ENCODE assay signal across 36 mouse cellular contexts in the genomic region with DNA sequence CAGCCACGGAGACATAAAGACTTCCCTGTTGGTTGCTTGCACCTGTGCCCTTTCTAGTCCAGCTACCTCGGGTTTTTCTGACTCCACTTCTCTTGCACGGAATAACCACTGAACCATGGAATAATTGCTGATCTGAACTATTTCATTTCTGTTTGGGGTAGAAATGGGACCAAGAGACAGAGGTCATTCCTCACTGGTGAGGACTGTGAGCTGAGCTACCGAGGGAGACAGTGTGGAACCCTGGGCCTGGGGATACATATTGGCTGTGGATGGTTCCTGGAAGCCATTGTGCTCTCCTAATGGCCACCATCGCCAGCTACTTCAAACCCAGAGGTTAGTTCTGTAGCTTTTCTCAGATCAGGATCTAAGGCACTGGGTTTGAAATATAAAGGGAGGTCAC. TPM values are rescaled to one million over a fixed set of nuclear protein-coding genes. Genes with fewer than 3 reads are reported as not detected.
DNase-seq lines count a peak whose midpoint lies in the region; ATAC-seq and TF ChIP-seq lines count a peak whose summit lies in the region.
"Had no signal": no experiment of that assay in that cellular context is flagged by ENCODE, and none has a peak within 500 bp of the region (broad histone marks: within the 10 kb centered on the region; RNA-seq: fewer than 3 reads in every experiment).

No protein-coding gene starts in this region.

- no peak for TF ChIP-seq CTCF in midbrain, postnatal 0 days (IDR thresholded peaks at IDR 0.05)
- TF ChIP-seq CTCF in brain, embryonic 14.5 days (IDR thresholded peaks at IDR 0.05; ENCODE audit: borderline replicate concordance, extremely low read depth, insufficient read depth, insufficient read length): no peak
- no peak for TF ChIP-seq CTCF in cerebellum, adult 2 months (IDR thresholded peaks at IDR 0.05; ENCODE audit: borderline replicate concordance, insufficient read depth, low read depth, low read length)

- no peak overlapping the region for H3K4me3 ChIP-seq in forebrain, embryonic 11.5 days (ENCODE audit: low read depth, low read length)
- no peak overlapping the region for H3K4me3 ChIP-seq in forebrain, embryonic 16.5 days (replicated peaks; ENCODE audit: low read length)
- no peak overlapping the region for H3K4me3 ChIP-seq in midbrain, embryonic 11.5 days (ENCODE audit: low read depth, low read length)
- no peak overlapping the region for H3K4me3 ChIP-seq in midbrain, postnatal 0 days (ENCODE audit: low read depth, low read length)
- H3K4me3 ChIP-seq in cerebellum, adult 2 months (replicated peaks; ENCODE audit: insufficient read depth, low read depth, low read length): no peak overlapping the region
- H3K4me3 ChIP-seq: hindbrain, embryonic 13.5 days; layer of hippocampus, adult 2 months; left cerebral cortex, adult 2 months; limb, embryonic 13.5 days; lung, embryonic 15.5 days; midbrain, embryonic 12.5 days had no signal

- intact Hi-C loops in left cerebral cortex, postnatal 36 days (cut with DNase I): no loop called here

- no peak overlapping the region for H3K27ac ChIP-seq in forebrain, embryonic 11.5 days (ENCODE audit: low read depth, low read length)
- H3K27ac ChIP-seq in forebrain, embryonic 16.5 days (ENCODE audit: low read length): no peak overlapping the region
- H3K27ac ChIP-seq in midbrain, embryonic 11.5 days (ENCODE audit: low read depth, low read length): no peak overlapping the region
- H3K27ac ChIP-seq in midbrain, postnatal 0 days (ENCODE audit: low read depth, low read length): no peak overlapping the region
- no peak overlapping the region for H3K27ac ChIP-seq in cerebellum, adult 2 months (ENCODE audit: insufficient read depth, low read length)
- H3K27ac ChIP-seq: heart, embryonic 13.5 days; hindbrain, embryonic 13.5 days; layer of hippocampus, adult 2 months; left cerebral cortex, adult 2 months; limb, embryonic 13.5 days; lung, embryonic 15.5 days; midbrain, embryonic 12.5 days; stomach, postnatal 0 days had no signal

- no peaks in the 10 kb centered on the region for H3K9me3 ChIP-seq in forebrain, embryonic 11.5 days (ENCODE audit: control insufficient read depth, low read length)
- H3K9me3 ChIP-seq in forebrain, embryonic 16.5 days (ENCODE audit: control insufficient read depth, low read length): no peaks in the 10 kb centered on the region
- H3K9me3 ChIP-seq in midbrain, embryonic 11.5 days (ENCODE audit: control insufficient read depth, low read length): no peaks in the 10 kb centered on the region
- H3K9me3 ChIP-seq in midbrain, postnatal 0 days (ENCODE audit: low read length): no peaks in the 10 kb centered on the region
- H3K9me3 ChIP-seq: heart, embryonic 13.5 days; hindbrain, embryonic 13.5 days; limb, embryonic 13.5 days; lung, embryonic 15.5 days; midbrain, embryonic 12.5 days had no signal

- no peak for TF ChIP-seq POLR2A in brain, embryonic 14.5 days (IDR thresholded peaks at IDR 0.05; ENCODE audit: borderline replicate concordance, extremely low read depth, insufficient read depth, insufficient read length, poor library complexity, severe bottlenecking)
- no peak for TF ChIP-seq POLR2A in cerebellum, adult 2 months (IDR thresholded peaks at IDR 0.05; ENCODE audit: borderline replicate concordance, insufficient read depth, low read length)

- no peak overlapping the region for H3K9ac ChIP-seq in forebrain, embryonic 11.5 days (ENCODE audit: low read length)
- no peak overlapping the region for H3K9ac ChIP-seq in forebrain, embryonic 16.5 days (replicated peaks; ENCODE audit: low read depth, low read length)
- no peak overlapping the region for H3K9ac ChIP-seq in midbrain, embryonic 11.5 days (ENCODE audit: low read length)
- H3K9ac ChIP-seq in midbrain, postnatal 0 days (replicated peaks; ENCODE audit: low read length, poor library complexity, severe bottlenecking): no peak overlapping the region
- H3K9ac ChIP-seq: forebrain, postnatal 0 days; heart, embryonic 13.5 days; hindbrain, embryonic 13.5 days; limb, embryonic 13.5 days; lung, embryonic 15.5 days; midbrain, embryonic 12.5 days had no signal

- under 1% methylated on average over 5 of the region's 5 CpGs for WGBS in forebrain, embryonic 11.5 days
- WGBS in forebrain, embryonic 16.5 days: 1% methylated on average over 5 of the region's 5 CpGs
- WGBS in midbrain, embryonic 11.5 days: 1% methylated on average over 5 of the region's 5 CpGs
- 6% methylated on average over 5 of the region's 5 CpGs for WGBS in midbrain, postnatal 0 days
- 9% methylated on average over 5 of the region's 5 CpGs for WGBS in cerebellum, adult 2 months

- H3K4me2 ChIP-seq in forebrain, embryonic 11.5 days (ENCODE audit: low read depth, low read length, severe bottlenecking): no peak overlapping the region
- no peak overlapping the region for H3K4me2 ChIP-seq in forebrain, embryonic 16.5 days (ENCODE audit: low read length)
- H3K4me2 ChIP-seq in midbrain, embryonic 11.5 days: no peak overlapping the region
- no peak overlapping the region for H3K4me2 ChIP-seq in midbrain, postnatal 0 days (ENCODE audit: low read depth, low read length, poor library complexity, severe bottlenecking)
- H3K4me2 ChIP-seq: heart, embryonic 13.5 days; hindbrain, embryonic 13.5 days; limb, embryonic 13.5 days; liver, embryonic 11.5 days; lung, embryonic 15.5 days had no signal

- H3K27me3 ChIP-seq in forebrain, embryonic 11.5 days (ENCODE audit: control insufficient read depth, insufficient read depth, low read length): peaks cover 91% of the 10 kb centered on the region
- peaks cover 64% of the 10 kb centered on the region for H3K27me3 ChIP-seq in forebrain, embryonic 16.5 days (replicated peaks; ENCODE audit: control insufficient read depth, insufficient read depth, low read length)
- peaks cover 89% of the 10 kb centered on the region for H3K27me3 ChIP-seq in midbrain, embryonic 11.5 days (ENCODE audit: control insufficient read depth, insufficient read depth, low read length)
- H3K27me3 ChIP-seq in midbrain, postnatal 0 days (ENCODE audit: insufficient read depth, low read length): peaks cover 63% of the 10 kb centered on the region
- H3K27me3 ChIP-seq in cerebellum, adult 2 months (ENCODE audit: control insufficient read depth, insufficient read depth, low read length): peaks cover 13% of the 10 kb centered on the region; the same call in 1 of the 2 replicates

- DNase-seq in forebrain, embryonic 11.5 days (ENCODE audit: low spot score): peak; percentile 30
- DNase-seq in midbrain, embryonic 11.5 days (ENCODE audit: low spot score, missing footprints): peak; percentile 91
- DNase-seq in midbrain, postnatal 0 days (ENCODE audit: low spot score): no peak
- peak; percentile 3 for DNase-seq in brain, embryonic 14.5 days (ENCODE audit: low read depth)
- peak; percentile 51 for DNase-seq in induced T-regulatory cell, adult 2 months (ENCODE audit: low read depth)
- DNase-seq in left cerebral cortex, postnatal 36 days (ENCODE audit: low spot score in 2 of 2): no peak
- no peak for DNase-seq in cerebellum, adult 2 months
- DNase-seq: adrenal gland, postnatal 25 days; cerebellum, adult 9-10 months; cerebellum, postnatal 36 days; forebrain, postnatal 0 days; heart, postnatal 10 days; kidney, adult 11 months; kidney, postnatal 25 days; right cerebral cortex, adult 18-20 months; spleen, adult 18-20 months; thymus, adult 2 months; thymus, postnatal 36 days had no signal

- no peak for ATAC-seq in forebrain, embryonic 11.5 days (replicated peaks; ENCODE audit: low FRiP score)
- no peak for ATAC-seq in forebrain, embryonic 16.5 days
- ATAC-seq in midbrain, embryonic 11.5 days (ENCODE audit: low FRiP score): no peak
- ATAC-seq in midbrain, postnatal 0 days (ENCODE audit: low FRiP score): no peak
- ATAC-seq: forebrain, postnatal 0 days; inflammation-experienced regulatory T-cells, adult 6 months had no signal

- H3K36me3 ChIP-seq in forebrain, embryonic 11.5 days (ENCODE audit: control insufficient read depth, insufficient read depth, low read length): no peaks in the 10 kb centered on the region
- H3K36me3 ChIP-seq in forebrain, embryonic 16.5 days (ENCODE audit: control insufficient read depth, insufficient read depth): no peaks in the 10 kb centered on the region
- H3K36me3 ChIP-seq in midbrain, embryonic 11.5 days (ENCODE audit: control insufficient read depth, insufficient read depth, low read length): no peaks in the 10 kb centered on the region
- H3K36me3 ChIP-seq in midbrain, postnatal 0 days (ENCODE audit: insufficient read depth, low read length): no peaks in the 10 kb centered on the region
- H3K36me3 ChIP-seq: heart, embryonic 13.5 days; hindbrain, embryonic 13.5 days; limb, embryonic 13.5 days; lung, embryonic 15.5 days; midbrain, embryonic 12.5 days had no signal

- peaks cover 7% of the 10 kb centered on the region for H3K4me1 ChIP-seq in forebrain, embryonic 11.5 days (replicated peaks; ENCODE audit: control insufficient read depth, insufficient read depth, low read length)
- H3K4me1 ChIP-seq in forebrain, embryonic 16.5 days (replicated peaks; ENCODE audit: control insufficient read depth, insufficient read depth, low read length): peaks cover 11% of the 10 kb centered on the region
- peaks cover 4% of the 10 kb centered on the region; the same call in 1 of the 2 replicates for H3K4me1 ChIP-seq in midbrain, embryonic 11.5 days (ENCODE audit: control insufficient read depth, insufficient read depth, low read length)
- 0 out of 2 replicates have a peak, but pooled peaks cover 3% of the 10 kb centered on the region for H3K4me1 ChIP-seq in midbrain, postnatal 0 days (ENCODE audit: insufficient read depth, low read length)
- H3K4me1 ChIP-seq in cerebellum, adult 2 months (ENCODE audit: control insufficient read depth, insufficient read depth, low read length): no peaks in the 10 kb centered on the region; the same call in 1 of the 2 replicates

RNA-seq across cellular contexts. Expression of gene Gata3, which starts 1.1 kb away (rescaled TPM):
- 3.4 and 4.2 TPM in 2 replicates for polyA plus RNA-seq in forebrain, embryonic 11.5 days (2014; fragmentation: Nextera tagmentation; extraction: Ambion mirVana)
- 0.42 and 2.2 TPM in 2 replicates for polyA plus RNA-seq in forebrain, embryonic 16.5 days (2015; fragmentation: Nextera tagmentation; extraction: Ambion mirVana)
- polyA plus RNA-seq in midbrain, embryonic 11.5 days (2014; fragmentation: Nextera tagmentation; extraction: Ambion mirVana): 34.1 and 34.8 TPM in 2 replicates
- total RNA-seq in midbrain, postnatal 0 days (2014; rRNA removed): 13.3 and 14.5 TPM in 2 replicates
- 88.9 and 94.6 TPM in 2 replicates for polyA plus RNA-seq in midbrain, postnatal 0 days (2015; fragmentation: Nextera tagmentation; extraction: Ambion mirVana)
- polyA plus RNA-seq in brain, embryonic 14.5 days (2012; rRNA removed): 12.4 and 29.4 TPM in 2 replicates
- total RNA-seq in left cerebral cortex, postnatal 36 days (2021): not detected
- polyA plus RNA-seq in cerebellum, adult 2 months (2012; rRNA removed): 1.2 and 1.3 TPM in 2 replicates
- total RNA-seq: layer of hippocampus, adult 2 months; left cerebral cortex, adult 2 months; left cerebral cortex, postnatal 25 days had no signal

RNA-seq across cellular contexts. Expression of gene 9230102O04Rik, which starts 1.6 kb away (rescaled TPM):
- polyA plus RNA-seq in forebrain, embryonic 11.5 days (2014; fragmentation: Nextera tagmentation; extraction: Ambion mirVana): not detected in 2 replicates
- not detected in 2 replicates for polyA plus RNA-seq in forebrain, embryonic 16.5 days (2015; fragmentation: Nextera tagmentation; extraction: Ambion mirVana)
- 1.4 and 1.6 TPM in 2 replicates for polyA plus RNA-seq in midbrain, embryonic 11.5 days (2014; fragmentation: Nextera tagmentation; extraction: Ambion mirVana)
- 0.77 TPM in 1 of 2 replicates, not detected in the other for total RNA-seq in midbrain, postnatal 0 days (2014; rRNA removed)
- 2.2 and 3.6 TPM in 2 replicates for polyA plus RNA-seq in midbrain, postnatal 0 days (2015; fragmentation: Nextera tagmentation; extraction: Ambion mirVana)
- 1.0 and 1.3 TPM in 2 replicates for polyA plus RNA-seq in brain, embryonic 14.5 days (2012; rRNA removed)
- total RNA-seq in left cerebral cortex, postnatal 36 days (2021): not detected
- polyA plus RNA-seq in cerebellum, adult 2 months (2012; rRNA removed): not detected in 2 replicates
- total RNA-seq: adrenal gland, postnatal 25 days; forebrain, postnatal 0 days; gastrocnemius, adult 8-10 months; heart, adult 8-10 months; heart, postnatal 10 days; layer of hippocampus, adult 2 months; layer of hippocampus, postnatal 14 days; left cerebral cortex, adult 2 months; left cerebral cortex, postnatal 25 days; megakaryocyte progenitor cell, adult 5-6 weeks had no signal
- polyA plus RNA-seq: forebrain, postnatal 0 days; heart, embryonic 13.5 days; limb, embryonic 13.5 days; liver, embryonic 11.5 days; liver, embryonic 16.5 days; lung, embryonic 15.5 days; stomach, postnatal 0 days; thymus, adult 2 months had no signal

RNA-seq across cellular contexts. Expression of gene 4930412O13Rik, which starts 9.9 kb away (rescaled TPM):
- not detected in 2 replicates for polyA plus RNA-seq in forebrain, embryonic 11.5 days (2014; fragmentation: Nextera tagmentation; extraction: Ambion mirVana)
- polyA plus RNA-seq in forebrain, embryonic 16.5 days (2015; fragmentation: Nextera tagmentation; extraction: Ambion mirVana): not detected in 2 replicates
- 0.20 and 1.2 TPM in 2 replicates for polyA plus RNA-seq in midbrain, embryonic 11.5 days (2014; fragmentation: Nextera tagmentation; extraction: Ambion mirVana)
- 0.11 and 0.66 TPM in 2 replicates for total RNA-seq in midbrain, postnatal 0 days (2014; rRNA removed)
- 2.0 TPM in 2 replicates for polyA plus RNA-seq in midbrain, postnatal 0 days (2015; fragmentation: Nextera tagmentation; extraction: Ambion mirVana)
- polyA plus RNA-seq in brain, embryonic 14.5 days (2012; rRNA removed): 1.6 and 2.6 TPM in 2 replicates
- not detected for total RNA-seq in left cerebral cortex, postnatal 36 days (2021)
- polyA plus RNA-seq in cerebellum, adult 2 months (2012; rRNA removed): 0.30 TPM in 1 of 2 replicates, not detected in the other
- total RNA-seq: forebrain, postnatal 0 days; gastrocnemius, adult 8-10 months; heart, adult 8-10 months; heart, postnatal 10 days; layer of hippocampus, adult 2 months; layer of hippocampus, postnatal 14 days; left cerebral cortex, adult 2 months; left cerebral cortex, postnatal 25 days; megakaryocyte progenitor cell, adult 5-6 weeks had no signal
- polyA plus RNA-seq: forebrain, postnatal 0 days; inflammation-experienced regulatory T-cells, adult 6 months; liver, embryonic 11.5 days; liver, embryonic 16.5 days; lung, embryonic 15.5 days; neural tube, embryonic 14.5 days; stomach, postnatal 0 days; thymus, adult 2 months had no signal

Comparison
In these comparisons a context has a peak if more than half of its experiments do, and no peak if none do; other contexts are left out.
1. DNase-seq: peak in forebrain, embryonic 11.5 days (single experiment), midbrain, embryonic 11.5 days (single experiment), brain, embryonic 14.5 days (single experiment) and induced T-regulatory cell, adult 2 months (single experiment); none in midbrain, postnatal 0 days (single experiment), left cerebral cortex, postnatal 36 days (0 of 2) and cerebellum, adult 2 months (0 of 2).